Mouse (Mus musculus) layer of hippocampus, adult 2 months (tissue): ENCODE measurements at regions not wholly inside any gene's neighbourhood (a gene's known extent, or its start where the extent isn't known, plus 50 kb on each side); places are given as distances from the start of the nearest gene placed in this dataset.

Source experiments
- DNase-seq, 2 experiments: peaks; one replicate each; pipeline ENCODE4 v3.0.0; 2022; ENCODE audit warnings: low spot score in 2 of 2
- H3K27ac ChIP-seq: fragments of 200-600 bp; 2 replicates; pipeline ENCODE4 v1.8.1; 2022
- H3K4me3 ChIP-seq: fragments of 200-600 bp; 2 replicates; pipeline ENCODE4 v1.8.1; 2022; ENCODE audit warnings: mild to moderate bottlenecking
- CTCF ChIP-seq: fragments of 200-600 bp; conservative IDR thresholded peaks from 2 replicates; pipeline ENCODE4 v1.8.1; 2022; ENCODE audit warnings: antibody characterized with exemption, mild to moderate bottlenecking, moderate library complexity
- microRNA-seq, 2 experiments: library from miRNA; unstranded; fragments of <30 nt; microRNA quantifications; one replicate each; pipeline ENCODE4 v1.2.0; 2021

DNA sequence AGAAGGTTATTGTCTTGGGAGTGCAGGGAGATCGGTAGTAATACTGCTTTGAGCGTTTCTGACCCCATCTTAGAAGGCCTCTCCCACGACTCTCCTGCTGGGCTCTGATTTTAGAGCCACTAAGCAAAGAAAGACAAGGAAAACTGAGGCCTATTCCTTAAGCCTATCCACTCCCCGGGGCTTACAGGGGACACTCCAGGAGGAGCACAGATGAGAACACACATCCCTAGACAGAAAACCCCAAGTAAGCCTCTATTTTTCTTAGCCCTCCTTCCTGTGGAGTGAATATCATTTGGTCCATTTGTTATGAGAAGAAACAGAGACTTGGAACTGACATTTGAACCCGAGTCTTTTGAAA is 67.7 kb upstream of the Ubash3b start:
- Histone ChIP-seq H3K4me3 (peak overlapping the region; percentile 60), H3K27ac (peak overlapping the region; percentile 81)
- TF ChIP-seq CTCF, result no peak
- DNase-seq, result no peak

GRCm38 (mm10) chr9:41228425-41229224 is 67.1 kb upstream of the Ubash3b start:
- peak; percentile 87 to 93 for DNase-seq
- Histone ChIP-seq H3K27ac (peak overlapping the region; percentile 81), H3K4me3 (peak overlapping the region; percentile 60)
- peak; percentile 93 for TF ChIP-seq CTCF

DNA sequence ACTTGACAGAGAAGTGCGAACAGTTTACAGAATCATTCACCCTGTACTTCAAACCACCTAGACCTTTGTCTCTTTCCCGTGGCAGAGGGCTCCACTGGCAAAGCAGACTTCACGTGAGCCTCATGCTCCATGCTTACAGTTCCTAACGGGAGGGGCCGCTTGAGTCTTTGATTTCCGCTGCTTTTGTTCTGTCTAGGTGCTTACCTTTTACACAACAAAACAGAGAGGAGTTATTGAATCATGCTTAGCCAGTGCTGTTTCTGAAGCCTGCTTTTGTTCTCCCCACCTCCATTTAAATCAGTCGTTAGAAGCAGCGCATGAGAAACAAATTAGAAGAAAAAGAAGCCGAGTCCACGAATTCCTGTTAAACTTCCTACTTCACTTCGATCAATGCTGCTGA is 61.9 kb upstream of the Ubash3b start:
- Histone ChIP-seq H3K27ac (no peak overlapping the region), H3K4me3 (no peak overlapping the region)
- DNase-seq, result no peak
- no peak for TF ChIP-seq CTCF

GRCm38 (mm10) chr9:41222346-41223015 is 61.0 kb upstream of the Ubash3b start:
- Histone ChIP-seq H3K27ac (no peak overlapping the region), H3K4me3 (no peak overlapping the region)
- TF ChIP-seq CTCF, result no peak
- DNase-seq, result no peak

GRCm38 (mm10) chr9:41221110-41221790 is 59.8 kb upstream of the Ubash3b start:
- DNase-seq, result no peak
- no peak overlapping the region for H3K27ac ChIP-seq
- no peak overlapping the region for H3K4me3 ChIP-seq
- no peak for TF ChIP-seq CTCF

- no peak overlapping the region for H3K27ac ChIP-seq
- no peak for DNase-seq
- no peak for TF ChIP-seq CTCF
- H3K4me3 ChIP-seq, result no peak overlapping the region
Observed at GRCm38 (mm10) chr9:41220105-41220669, 58.7 kb upstream of the Ubash3b start.

DNA sequence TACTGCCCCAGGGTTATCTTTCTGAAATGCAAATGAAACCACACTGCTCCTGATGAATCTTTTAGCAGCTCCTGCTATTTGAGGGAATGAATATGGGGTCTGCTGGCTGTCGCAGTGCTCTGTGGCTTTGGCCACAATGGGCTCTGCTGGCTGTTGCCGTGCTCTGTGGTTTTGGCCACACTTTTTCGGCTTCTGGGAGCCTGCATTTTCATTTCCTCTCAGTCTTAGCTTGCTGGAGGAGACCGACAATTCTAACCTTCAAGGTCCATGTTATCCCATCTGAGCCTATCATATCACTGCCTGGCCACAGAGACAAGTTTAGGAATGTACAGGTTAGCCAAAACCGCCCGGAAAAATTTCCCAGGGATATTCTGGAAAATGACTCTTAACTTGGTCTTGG is 57.2 kb upstream of the Ubash3b start:
- TF ChIP-seq CTCF, result no peak
- H3K4me3 ChIP-seq, result no peak overlapping the region
- H3K27ac ChIP-seq, result no peak overlapping the region
- DNase-seq, result no peak

DNA sequence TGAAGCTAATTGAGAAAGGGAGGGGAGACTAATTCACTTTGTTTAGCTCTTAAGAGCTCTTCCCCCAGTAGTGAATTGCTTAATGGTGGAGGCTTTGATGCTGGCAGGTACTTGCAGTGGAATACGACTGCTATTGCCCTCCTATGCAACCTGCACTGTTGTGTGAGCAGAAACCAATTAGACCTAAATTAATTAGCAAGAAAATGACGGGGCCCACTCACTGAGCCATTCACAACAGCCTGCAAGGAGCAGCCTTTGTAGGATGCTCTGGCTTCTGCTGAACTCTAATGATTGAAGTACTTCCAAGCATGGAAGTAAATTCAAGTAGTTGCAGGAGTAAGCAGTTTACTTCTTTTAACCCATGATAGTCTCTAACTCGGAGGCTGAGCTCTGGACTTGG is 54.8 kb upstream of the Ubash3b start:
- no peak overlapping the region; the same call in 1 of the 2 replicates for H3K4me3 ChIP-seq
- no peak for TF ChIP-seq CTCF
- no peak for DNase-seq
- H3K27ac ChIP-seq, result no peak overlapping the region

- DNase-seq, result no peak
- Histone ChIP-seq H3K4me3 (no peak overlapping the region), H3K27ac (no peak overlapping the region)
- no peak for TF ChIP-seq CTCF
Observed at GRCm38 (mm10) chr9:41215026-41215425, 53.5 kb upstream of the Ubash3b start.

DNA sequence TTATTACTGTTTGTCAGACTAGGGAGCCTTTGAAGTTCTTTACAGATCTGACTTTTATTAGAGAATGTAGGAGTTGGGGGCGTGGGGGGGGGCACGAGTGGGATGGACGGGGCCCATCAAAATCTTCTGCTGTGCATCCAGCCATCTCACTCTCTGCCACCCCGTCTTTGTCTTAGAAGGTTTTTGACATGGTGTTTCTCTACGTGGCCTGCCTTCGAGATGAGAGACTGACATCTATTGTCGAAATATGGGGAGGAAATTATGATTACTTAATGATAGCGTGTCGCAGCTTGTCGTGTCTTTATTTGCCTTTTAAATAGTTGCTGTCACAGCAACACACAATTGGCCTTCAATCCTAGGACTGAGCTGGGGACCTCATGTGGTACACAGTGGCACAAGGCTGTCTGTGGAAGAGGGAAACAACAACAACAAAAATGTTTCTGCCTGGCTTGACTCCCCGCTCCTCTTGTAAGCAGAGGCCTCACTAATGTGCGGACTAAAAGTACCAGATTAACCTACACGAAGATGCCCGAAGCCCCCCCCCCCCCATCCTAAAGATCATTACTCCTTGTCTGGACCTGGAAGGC is 51.5 kb upstream of the Ubash3b start:
- H3K27ac ChIP-seq, result no peak overlapping the region; the same call in 1 of the 2 replicates
- no peak for DNase-seq
- TF ChIP-seq CTCF, result no peak
- H3K4me3 ChIP-seq, result no peak overlapping the region

GRCm38 (mm10) chr9:41212303-41212901 is 50.9 kb upstream of the Ubash3b start:
- H3K4me3 ChIP-seq, result no peak overlapping the region
- H3K27ac ChIP-seq, result no peak overlapping the region; the same call in 1 of the 2 replicates
- DNase-seq, result no peak
- no peak for TF ChIP-seq CTCF

- Histone ChIP-seq H3K4me3 (no peak overlapping the region), H3K27ac (peak overlapping the region; percentile 43; the same call in 1 of the 2 replicates)
- no peak for TF ChIP-seq CTCF
- DNase-seq, result no peak
Observed at GRCm38 (mm10) chr9:41211865-41212302, 50.4 kb upstream of the Ubash3b start.

Small RNA genes lying in the stretch of these regions (microRNA-seq; reads per million reads assigned to microRNA genes)
- gene Mir100 (4,910 to 7,093 reads per million in 2 experiments), gene Mir125b-1 (824 to 876 reads per million in 2 experiments), gene Mirlet7a-2 (94.6 to 198 reads per million in 2 experiments)
